Mouse (Mus musculus): ENCODE measurements around the gene Rhou.

The Rhou gene

DNA sequence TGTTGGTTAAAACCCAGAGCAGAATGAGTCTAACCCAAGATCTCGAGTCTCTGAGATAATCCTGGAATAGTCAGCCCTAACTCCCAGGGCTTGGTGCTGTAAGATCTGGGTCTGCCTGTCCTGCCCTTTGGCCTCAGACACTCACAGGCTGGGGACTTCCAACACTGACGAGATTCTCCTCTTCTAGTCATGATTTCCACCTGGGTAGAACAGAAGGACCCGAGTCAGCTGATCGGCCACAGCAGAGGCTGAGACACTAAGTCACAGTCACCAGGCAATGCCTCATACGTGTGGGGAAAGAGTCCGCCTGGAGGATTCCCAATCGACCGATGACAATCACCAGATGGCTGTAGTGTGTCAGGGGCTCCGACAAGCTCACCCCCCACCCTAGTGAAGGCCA is 42.4 kb downstream of the Rhou start:
- no peak for ATAC-seq (ENCODE audit: low TSS enrichment)

DNA sequence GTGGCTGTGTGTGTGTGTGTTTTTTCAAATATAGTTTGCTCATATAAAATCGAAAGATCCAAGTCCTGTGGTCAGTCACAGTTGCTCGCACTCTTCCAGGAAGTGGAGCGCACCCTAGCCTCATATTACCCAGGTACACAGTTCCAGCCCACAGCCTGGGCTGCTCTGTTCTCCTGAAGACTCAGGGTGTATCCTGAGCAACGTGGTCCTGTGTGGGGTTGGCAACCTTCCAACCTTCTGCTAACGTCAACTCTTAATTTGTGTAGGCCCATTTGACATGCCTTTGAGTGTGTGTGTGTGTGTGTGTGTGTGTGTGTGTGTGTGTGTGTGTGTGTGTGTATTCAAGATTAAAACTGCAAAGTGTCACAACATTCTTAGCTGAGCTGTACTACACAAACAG is 43.6 kb downstream of the Rhou start:
- no peak for ATAC-seq (ENCODE audit: low TSS enrichment)

DNA sequence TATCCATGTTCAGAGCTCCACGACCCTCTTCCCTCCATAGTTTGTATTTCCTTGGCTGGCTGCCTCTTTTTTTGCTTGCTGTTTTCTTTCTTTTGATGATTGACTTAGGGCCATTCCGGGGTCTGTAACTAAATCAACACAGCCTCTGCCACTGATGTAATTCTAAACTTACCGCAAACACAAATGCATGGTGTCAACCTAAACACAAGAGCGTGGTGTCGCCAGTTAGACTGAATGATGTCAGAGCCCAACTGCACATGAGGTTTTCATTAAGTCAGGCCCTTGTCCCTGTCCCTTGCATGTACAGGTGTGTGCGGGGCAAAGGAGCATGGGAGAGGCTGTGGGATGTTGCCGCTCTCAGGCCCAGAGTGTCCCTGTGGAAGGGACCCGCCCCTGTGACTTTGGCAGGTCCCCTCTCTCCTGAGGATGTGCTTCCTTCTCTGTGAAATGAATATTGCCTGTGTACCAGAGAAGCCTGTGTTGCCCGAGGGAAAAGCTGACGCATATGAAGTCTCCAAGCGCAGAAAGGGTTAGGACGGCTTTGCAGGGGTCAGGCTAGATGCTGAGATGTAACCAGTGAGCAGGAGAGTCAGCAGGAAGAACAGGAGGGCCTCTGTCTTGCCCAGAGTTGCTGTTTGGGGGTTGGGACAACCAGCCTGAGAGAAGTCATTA is 46.8 kb downstream of the Rhou start:
- ATAC-seq (ENCODE audit: low TSS enrichment): no peak

DNA sequence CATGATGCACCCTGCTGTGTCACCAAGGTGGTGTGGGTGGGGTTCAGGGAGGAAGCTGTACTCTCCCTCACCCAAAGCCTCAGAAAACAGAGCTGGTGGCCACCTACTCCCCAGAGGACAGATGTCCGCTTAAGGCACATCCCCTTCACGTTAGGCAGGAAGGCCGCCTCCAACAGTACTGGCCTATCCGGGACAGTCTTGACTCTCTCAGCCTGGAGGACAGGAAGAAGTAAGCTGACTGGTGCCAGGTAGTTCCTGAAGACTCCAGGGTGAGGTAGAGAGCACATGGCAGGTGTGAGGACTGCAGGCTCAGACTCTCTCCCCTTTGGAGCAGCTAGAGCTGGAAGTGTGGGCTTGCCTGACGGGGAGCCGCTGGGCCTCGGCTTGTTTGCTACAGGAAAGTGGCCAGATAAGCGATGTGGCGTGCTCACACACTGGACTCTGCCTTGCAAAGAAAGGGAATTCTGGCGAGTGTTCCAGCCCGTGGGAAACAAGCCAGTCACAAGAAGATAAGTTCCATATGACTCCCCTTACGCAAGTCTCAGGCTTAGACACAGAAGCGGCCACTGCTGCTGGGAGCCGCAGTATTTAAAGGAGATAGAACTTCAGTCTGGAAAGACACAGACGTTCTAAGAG is 48.3 kb downstream of the Rhou start:
- ATAC-seq (ENCODE audit: low TSS enrichment): peak; percentile 38

DNA sequence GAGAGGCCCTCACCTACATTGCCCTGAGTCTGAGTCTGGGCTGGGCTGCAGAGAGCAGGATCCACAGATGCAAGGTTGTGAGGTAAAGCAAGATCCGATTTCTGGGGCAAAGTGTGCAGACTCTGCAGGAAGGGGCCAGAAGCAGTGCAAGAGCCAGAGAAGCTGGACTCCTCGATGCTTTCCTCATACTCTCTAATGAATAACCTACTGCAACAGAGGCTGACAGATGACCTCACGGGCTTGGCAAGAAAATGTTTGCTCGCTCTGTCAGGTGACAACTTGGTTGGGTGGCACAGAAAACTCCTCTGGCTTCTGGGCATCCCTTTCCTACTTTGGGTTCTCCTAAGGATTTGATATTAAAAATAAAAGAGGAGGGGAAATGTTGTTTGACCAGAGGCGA is 51.6 kb downstream of the Rhou start:
- ATAC-seq (ENCODE audit: low TSS enrichment): no peak

DNA sequence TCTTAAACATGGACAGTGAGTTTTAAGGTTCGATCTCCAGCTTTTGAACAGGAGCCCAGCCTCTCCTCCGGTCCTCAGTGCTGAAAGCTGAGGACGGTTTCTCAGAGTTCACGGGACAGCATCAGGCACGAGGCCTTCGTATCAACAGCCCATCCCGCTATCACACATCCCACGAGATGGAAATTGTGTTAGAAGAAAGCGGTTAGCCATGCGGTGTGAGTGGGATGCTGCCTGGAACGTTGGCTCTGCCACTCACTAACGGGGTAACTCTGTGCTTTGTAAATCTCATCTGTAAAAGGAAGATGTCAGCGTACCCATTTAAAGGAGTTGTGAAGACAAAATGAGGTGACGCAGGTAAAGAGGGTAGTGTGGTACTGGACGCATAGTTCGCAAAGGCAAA is 53.4 kb downstream of the Rhou start:
- ATAC-seq (ENCODE audit: low TSS enrichment): peak; percentile 75

DNA sequence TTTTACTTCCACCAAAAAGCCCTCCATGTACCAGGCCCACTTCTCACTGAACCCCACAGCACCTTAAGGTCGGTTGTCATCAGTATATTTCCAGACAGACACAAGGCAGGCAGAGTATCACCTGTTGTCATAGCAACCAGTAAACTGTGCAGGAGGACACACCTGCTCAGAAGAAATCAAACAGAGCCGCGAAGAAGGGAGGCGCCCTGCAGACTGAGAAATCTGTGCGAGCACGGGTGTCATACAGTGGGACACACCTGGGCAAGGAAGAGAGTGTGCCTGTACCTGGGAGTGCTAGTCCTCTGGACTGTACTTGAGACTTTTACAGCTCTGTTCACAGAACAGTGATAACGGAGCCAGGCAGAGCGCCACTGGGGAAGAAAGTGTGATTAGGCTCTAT is 55.0 kb downstream of the Rhou start:
- ATAC-seq (ENCODE audit: low TSS enrichment): no peak

DNA sequence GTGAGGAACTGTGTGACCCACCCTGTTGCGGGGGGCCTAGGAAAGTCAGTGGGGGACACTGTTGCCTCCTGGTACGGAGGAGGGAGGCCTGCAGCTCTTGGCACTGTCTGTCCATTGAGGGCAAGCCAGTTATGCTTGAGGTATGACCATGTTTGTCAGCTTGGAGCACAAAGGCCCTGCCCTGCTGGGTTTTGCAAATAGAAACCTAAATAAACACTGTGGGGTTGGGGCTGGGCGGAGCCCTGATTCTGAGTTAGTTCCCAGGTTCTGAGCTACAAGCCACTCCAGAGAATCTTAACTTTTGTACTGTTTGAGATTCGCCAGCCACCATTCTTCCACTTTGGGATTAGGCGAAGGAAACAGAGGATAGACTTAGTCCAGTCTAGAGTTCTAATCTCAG is 56.6 kb downstream of the Rhou start:
- no peak for ATAC-seq (ENCODE audit: low TSS enrichment)

Data from frontal cortex, adult (tissue).